Mouse (Mus musculus) right cerebral cortex, postnatal 14 days (tissue): Measurements from ENCODE around the gene Sptbn4.

Source experiments
- DNase-seq: peaks from one replicate; pipeline ENCODE4 v3.0.0; 2022

The Sptbn4 gene

GRCm38 (mm10) chr7:27428002-27428401 is 19.5 kb downstream of the Sptbn4 start:
- no peak for DNase-seq

DNA sequence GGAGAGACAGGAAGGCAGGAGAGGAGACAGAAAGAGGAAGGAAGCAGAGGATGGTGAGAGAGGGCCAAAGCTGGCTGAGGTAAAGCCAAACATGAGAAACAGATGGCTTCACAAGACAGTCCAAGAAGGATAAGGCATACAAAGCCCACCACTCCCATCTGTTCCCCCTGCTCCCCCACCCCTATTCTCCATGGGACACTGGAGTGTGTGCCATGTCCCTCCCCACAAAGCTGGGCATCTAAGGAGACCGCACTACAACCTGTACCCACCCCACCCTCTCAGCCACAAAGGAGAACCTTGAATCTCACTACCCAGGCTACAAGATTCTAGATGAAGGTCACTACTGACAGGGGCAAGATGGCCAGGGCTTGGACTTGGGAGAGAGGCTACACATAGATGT is 20.1 kb downstream of the Sptbn4 start:
- no peak for DNase-seq

GRCm38 (mm10) chr7:27423556-27424326 is 23.7 kb downstream of the Sptbn4 start:
- DNase-seq = no peak

DNA sequence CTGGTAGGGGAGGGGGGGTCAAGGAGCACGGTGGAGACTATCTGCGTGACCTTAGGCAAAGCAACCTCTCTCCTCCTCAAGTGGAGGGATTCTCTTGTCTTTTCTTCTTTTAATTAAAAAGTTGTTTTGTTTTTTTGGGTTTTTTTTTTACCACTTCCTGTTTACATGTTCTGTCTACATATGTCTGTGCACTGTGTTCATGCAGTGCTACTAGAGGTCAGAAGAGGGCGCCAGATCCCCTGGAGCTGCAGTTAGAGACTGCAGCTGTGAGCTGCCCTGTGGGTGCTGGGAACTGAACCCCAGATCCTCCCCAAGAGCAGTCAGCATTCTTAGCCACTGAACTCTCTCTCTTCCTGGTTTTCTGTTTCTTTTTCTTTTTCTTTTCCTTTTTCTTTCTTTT is 28.4 kb downstream of the Sptbn4 start:
- DNase-seq = no peak

GRCm38 (mm10) chr7:27417151-27417550 is 30.3 kb downstream of the Sptbn4 start:
- DNase-seq = no peak

- peak; percentile 63 for DNase-seq
These were observed 38.9 kb downstream of the Sptbn4 start for GRCm38 (mm10) chr7:27408379-27409176.

DNA sequence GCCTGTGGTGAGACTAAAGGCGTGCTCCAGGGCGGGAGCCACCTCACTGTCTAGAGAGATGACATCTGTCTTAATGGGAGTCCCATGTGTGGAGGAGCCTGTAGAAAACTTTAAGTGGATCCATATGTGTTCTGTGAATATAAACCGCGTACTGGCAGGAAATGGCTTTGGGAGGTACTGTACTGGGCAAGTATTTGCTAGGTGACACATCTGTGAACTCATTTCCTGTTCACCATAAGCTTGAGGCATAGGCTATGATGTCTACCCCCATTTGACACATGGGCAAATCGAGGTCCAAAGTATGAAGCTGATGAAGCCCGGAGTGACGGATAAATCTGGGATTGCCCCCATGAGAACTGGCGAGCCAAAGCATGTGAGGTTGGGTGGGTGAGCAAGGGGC is 39.7 kb downstream of the Sptbn4 start:
- DNase-seq = no peak

DNA sequence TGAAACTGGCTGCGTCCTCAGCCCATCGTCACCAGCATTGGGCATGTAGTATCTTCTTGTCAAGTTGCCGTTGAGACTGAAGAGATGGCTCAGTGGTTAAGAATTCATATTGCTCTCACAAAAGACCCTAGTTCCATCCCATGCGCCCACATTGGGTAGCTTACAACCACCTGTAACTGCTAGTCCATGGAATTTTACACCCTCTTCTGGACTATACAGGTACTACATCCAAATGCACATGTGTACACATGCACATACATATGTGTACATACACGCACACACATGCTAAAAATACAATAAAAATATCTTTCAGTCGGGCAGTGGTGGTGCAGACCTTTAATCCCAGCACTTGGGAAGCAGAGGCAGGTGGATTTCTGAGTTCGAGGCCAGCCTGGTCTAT is 41.0 kb downstream of the Sptbn4 start:
- DNase-seq = no peak

DNA sequence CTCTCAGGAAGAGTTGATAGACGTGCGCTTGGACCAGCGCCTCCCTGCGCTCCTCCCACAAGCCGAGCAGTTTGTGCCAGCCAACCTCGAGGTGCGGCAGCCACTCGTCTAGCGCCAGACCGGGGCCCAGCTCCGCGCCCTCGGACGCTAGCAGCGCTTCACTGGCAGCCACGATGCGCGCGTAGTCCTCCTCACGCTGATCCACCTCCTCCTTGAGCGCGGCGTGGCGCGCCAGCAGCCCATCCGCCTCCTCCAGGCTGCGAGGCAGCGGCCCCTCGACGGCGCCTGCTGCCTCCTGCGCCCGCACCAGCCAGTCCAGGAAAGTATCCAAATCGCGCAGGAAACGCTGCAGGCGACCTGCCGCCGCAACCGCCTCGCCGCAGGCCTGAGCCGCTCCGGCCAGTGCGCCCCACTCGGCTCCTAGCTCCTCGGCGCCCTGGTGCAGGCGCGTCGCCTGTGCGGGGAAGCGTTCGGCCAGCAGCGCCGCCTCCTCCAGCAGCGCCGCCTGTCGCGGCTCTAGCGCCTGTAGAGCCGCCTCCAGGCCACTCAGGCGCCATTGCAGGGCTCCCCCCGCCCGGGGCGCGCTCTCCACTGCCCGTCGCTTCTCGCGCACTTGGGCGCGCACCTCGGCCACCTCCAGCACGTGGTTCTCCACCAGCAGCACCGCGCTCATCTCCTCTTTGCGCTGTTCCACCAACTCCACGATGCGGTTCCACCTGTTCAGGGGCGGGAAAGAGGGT is 43.1 kb downstream of the Sptbn4 start:
- DNase-seq = no peak

- DNase-seq = peak; percentile 76
These were observed 44.8 kb downstream of the Sptbn4 start for GRCm38 (mm10) chr7:27402675-27403074.

- DNase-seq = no peak
These were observed 46.9 kb downstream of the Sptbn4 start for GRCm38 (mm10) chr7:27400545-27400944.

- DNase-seq = peak; percentile 71
These were observed 50.2 kb downstream of the Sptbn4 start for GRCm38 (mm10) chr7:27397048-27397949.

DNA sequence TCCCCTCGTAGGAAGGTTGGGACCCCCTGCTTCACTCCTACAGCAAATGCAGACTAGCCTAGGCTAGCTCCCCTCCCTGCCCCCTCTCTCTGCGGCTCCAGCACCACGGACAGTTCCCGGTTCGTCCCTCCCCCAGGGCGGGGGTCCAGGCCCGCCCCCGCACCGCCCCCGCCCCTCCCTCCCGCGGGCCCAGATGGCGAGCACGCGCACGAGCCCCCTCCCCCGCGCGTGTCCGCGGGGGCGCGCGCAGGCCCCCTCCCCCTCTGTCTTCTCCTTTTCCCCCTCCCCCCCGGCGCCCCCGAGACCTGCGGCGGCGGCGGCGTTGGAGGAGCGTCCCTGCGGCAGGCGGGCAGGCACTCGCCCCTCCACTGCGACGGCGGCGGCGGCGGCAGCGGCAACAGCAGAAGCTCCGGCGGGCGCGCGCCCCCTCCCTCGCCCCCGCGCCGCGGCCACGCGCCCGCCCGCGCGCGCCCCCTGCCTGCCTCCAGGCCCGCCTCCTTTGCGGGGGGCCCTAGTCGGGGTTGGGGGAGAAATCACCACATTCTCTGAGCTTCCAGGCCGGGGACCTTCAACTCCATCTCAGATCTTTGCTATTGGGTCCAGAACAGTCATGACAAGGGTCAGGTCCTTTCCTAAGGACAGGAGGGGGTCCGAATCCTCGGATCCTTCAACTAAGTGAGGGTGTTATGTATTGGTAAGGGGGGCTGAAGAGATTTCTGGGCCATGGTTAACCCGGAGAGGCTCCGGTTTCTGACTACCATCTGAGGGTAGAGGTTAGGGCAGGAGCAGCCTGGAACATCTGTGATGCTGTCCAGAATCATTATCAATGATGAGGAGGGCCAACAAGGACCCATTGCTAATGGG is 51.1 kb downstream of the Sptbn4 start:
- peak; percentile 74 for DNase-seq

DNA sequence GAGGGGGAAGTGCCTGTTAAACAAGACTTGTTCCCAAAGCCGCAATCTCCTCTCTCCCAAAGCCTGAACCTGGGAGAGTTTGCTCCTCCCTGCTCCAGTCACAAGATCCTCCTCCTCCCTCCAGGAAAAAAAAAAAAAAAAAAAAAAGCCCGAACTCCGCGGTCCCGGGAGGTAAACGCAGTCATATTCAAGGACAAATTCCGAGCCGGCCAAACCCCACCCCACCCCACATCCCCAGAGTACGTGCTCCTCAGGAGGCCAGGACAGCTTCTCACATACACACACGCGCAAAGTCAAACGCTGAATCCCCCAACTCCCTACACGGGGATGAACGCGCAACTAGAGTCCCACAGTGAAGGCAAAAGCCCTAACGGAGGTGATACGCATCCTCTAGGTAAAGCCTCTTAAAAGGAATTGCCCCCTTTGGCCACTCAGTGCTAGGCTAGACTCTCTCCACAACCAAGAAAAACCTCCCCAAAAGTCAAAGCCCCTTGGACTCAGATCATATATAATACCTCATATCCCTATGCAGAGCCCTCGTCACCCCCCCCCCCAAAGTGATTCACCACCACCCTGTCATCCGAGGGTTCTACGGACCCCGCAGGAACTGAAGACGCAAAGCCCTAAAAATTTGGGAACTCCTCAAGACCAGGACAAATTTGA is 51.8 kb downstream of the Sptbn4 start:
- DNase-seq = no peak

DNA sequence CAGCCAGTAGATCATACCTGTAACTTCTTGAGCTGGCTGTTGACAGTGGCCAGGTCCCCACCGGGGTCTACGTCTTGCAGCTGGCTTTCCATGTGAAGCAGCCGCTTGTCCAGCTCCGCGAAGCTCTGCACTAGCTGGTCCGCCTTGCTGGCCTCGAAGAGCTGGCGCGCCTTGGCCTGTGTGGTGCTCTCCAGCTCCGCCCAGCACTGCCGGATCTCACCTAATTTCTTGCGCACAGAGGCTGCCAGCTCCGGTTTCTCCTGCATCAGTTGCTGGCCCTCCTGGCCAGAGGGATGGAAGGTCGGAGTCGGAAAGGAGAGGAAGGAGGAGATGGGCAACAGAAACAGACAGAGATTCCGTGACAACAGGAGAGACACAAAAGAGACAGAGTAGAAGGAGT is 56.1 kb downstream of the Sptbn4 start:
- DNase-seq = no peak

- no peak for DNase-seq
These were observed 58.3 kb downstream of the Sptbn4 start for GRCm38 (mm10) chr7:27389213-27389612.

GRCm38 (mm10) chr7:27384731-27385130 is 62.8 kb downstream of the Sptbn4 start:
- peak; percentile 72 for DNase-seq

GRCm38 (mm10) chr7:27384134-27384533 is 63.4 kb downstream of the Sptbn4 start:
- no peak for DNase-seq

DNA sequence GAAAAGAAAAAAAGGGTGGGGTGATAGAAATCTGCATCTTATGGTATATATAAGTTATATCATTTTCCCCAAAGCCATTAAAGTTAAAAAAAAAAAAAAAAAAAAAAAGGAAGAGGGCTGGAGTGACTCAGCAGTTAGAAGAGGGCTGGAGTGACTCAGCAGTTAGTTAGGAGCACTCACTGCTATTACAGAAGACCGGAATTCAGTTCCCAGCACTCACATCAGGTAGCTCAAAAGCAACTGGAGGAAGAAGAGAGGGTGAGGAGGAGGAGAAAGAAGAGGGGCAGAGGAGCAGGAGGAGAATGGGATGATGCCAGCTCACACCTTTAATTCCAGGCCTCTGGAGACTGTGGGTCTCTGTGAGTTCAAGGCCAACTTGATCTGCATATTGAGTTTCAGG is 64.3 kb downstream of the Sptbn4 start:
- no peak for DNase-seq

DNA sequence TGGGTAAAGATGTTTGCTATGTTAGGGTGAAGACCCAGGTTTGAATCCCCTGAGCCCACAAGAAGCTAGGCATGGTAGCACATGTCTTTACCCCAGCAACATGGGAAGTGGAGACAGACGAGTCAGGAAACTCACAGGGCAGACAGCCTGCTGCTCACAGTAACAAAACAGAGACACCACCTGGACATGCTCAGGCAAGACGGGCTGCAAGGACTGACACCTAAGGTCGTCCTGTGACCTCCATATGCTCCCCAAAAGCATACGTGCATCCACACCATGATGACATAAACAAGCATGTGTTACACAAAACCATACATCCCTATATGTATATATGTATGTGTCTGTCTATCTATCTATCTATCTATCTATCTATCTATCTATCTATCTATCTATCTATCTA is 65.9 kb downstream of the Sptbn4 start:
- no peak for DNase-seq

GRCm38 (mm10) chr7:27381009-27381408 is 66.5 kb downstream of the Sptbn4 start:
- DNase-seq = no peak
